Mouse (Mus musculus) splenic B cell, adult 2 months (primary cell): Measurements from ENCODE around the gene Trim56.

ENCODE experiments used
- DNase-seq: peaks from one replicate; pipeline ENCODE4 v3.0.0-alpha.2; 2011; ENCODE audit warnings: low read depth, low spot score
- H3K27me3 ChIP-seq: 2 replicates; pipeline ENCODE4 v1.6.1; 2012; ENCODE audit warnings: mild to moderate bottlenecking, low read length, moderate library complexity, mixed read lengths; ENCODE audit not compliant: control insufficient read depth, poor library complexity, insufficient read depth, severe bottlenecking
- H3K36me3 ChIP-seq: 2 replicates; pipeline ENCODE4 v1.6.1; 2012; ENCODE audit warnings: mild to moderate bottlenecking, low read length, moderate library complexity, mixed read lengths; ENCODE audit not compliant: control insufficient read depth, poor library complexity, insufficient read depth, severe bottlenecking

The Trim56 gene

GRCm38 (mm10) chr5:137098418-137098817, 17.6 kb downstream of the Trim56 start:
- Histone ChIP-seq H3K27me3 (no peaks in the 10 kb centered on the region), H3K36me3 (no peaks in the 10 kb centered on the region)
- no peak for DNase-seq

- DNase-seq, result no peak
- Histone ChIP-seq H3K27me3 (no peaks in the 10 kb centered on the region), H3K36me3 (no peaks in the 10 kb centered on the region)
These were observed 20.0 kb downstream of the Trim56 start for GRCm38 (mm10) chr5:137096037-137096436.

- H3K27me3 ChIP-seq, result no peaks in the 10 kb centered on the region
- no peak for DNase-seq
- no peaks in the 10 kb centered on the region for H3K36me3 ChIP-seq
These were observed 20.9 kb downstream of the Trim56 start for GRCm38 (mm10) chr5:137095135-137095534.

- Histone ChIP-seq H3K27me3 (no peaks in the 10 kb centered on the region), H3K36me3 (no peaks in the 10 kb centered on the region)
- no peak for DNase-seq
These were observed 22.3 kb downstream of the Trim56 start for GRCm38 (mm10) chr5:137093720-137094119.

- no peaks in the 10 kb centered on the region for H3K27me3 ChIP-seq
- H3K36me3 ChIP-seq, result no peaks in the 10 kb centered on the region
- DNase-seq, result no peak
These were observed 24.4 kb downstream of the Trim56 start for GRCm38 (mm10) chr5:137091560-137091959.

- no peak for DNase-seq
- H3K36me3 ChIP-seq, result no peaks in the 10 kb centered on the region
- H3K27me3 ChIP-seq, result no peaks in the 10 kb centered on the region
These were observed 25.1 kb downstream of the Trim56 start for GRCm38 (mm10) chr5:137090870-137091269.

- Histone ChIP-seq H3K27me3 (no peaks in the 10 kb centered on the region), H3K36me3 (no peaks in the 10 kb centered on the region)
- no peak for DNase-seq
These were observed 28.6 kb downstream of the Trim56 start for GRCm38 (mm10) chr5:137087410-137087809.

- Histone ChIP-seq H3K36me3 (no peaks in the 10 kb centered on the region), H3K27me3 (no peaks in the 10 kb centered on the region)
- DNase-seq, result no peak
These were observed 30.3 kb downstream of the Trim56 start for GRCm38 (mm10) chr5:137085731-137086130.

- no peaks in the 10 kb centered on the region for H3K36me3 ChIP-seq
- DNase-seq, result no peak
- H3K27me3 ChIP-seq, result no peaks in the 10 kb centered on the region
These were observed 31.0 kb downstream of the Trim56 start for GRCm38 (mm10) chr5:137085021-137085420.

GRCm38 (mm10) chr5:137083051-137083450, 33.0 kb downstream of the Trim56 start:
- no peak for DNase-seq
- Histone ChIP-seq H3K27me3 (no peaks in the 10 kb centered on the region), H3K36me3 (no peaks in the 10 kb centered on the region)

GRCm38 (mm10) chr5:137079849-137080248, 36.2 kb downstream of the Trim56 start:
- Histone ChIP-seq H3K27me3 (no peaks in the 10 kb centered on the region), H3K36me3 (no peaks in the 10 kb centered on the region)
- DNase-seq, result no peak

GRCm38 (mm10) chr5:137078616-137079015, 37.4 kb downstream of the Trim56 start:
- no peaks in the 10 kb centered on the region for H3K27me3 ChIP-seq
- H3K36me3 ChIP-seq, result no peaks in the 10 kb centered on the region
- no peak for DNase-seq

- Histone ChIP-seq H3K27me3 (no peaks in the 10 kb centered on the region), H3K36me3 (no peaks in the 10 kb centered on the region)
- DNase-seq, result no peak
These were observed 38.0 kb downstream of the Trim56 start for GRCm38 (mm10) chr5:137078041-137078440.

- no peaks in the 10 kb centered on the region for H3K36me3 ChIP-seq
- no peak for DNase-seq
- H3K27me3 ChIP-seq, result no peaks in the 10 kb centered on the region; the same call in 1 of the 2 replicates
These were observed 38.8 kb downstream of the Trim56 start for GRCm38 (mm10) chr5:137077187-137077586.

GRCm38 (mm10) chr5:137076191-137076930, 39.6 kb downstream of the Trim56 start:
- Histone ChIP-seq H3K27me3 (no peaks in the 10 kb centered on the region; the same call in 1 of the 2 replicates), H3K36me3 (no peaks in the 10 kb centered on the region)
- peak; percentile 41 for DNase-seq

GRCm38 (mm10) chr5:137075726-137076125, 40.3 kb downstream of the Trim56 start:
- no peak for DNase-seq
- Histone ChIP-seq H3K27me3 (no peaks in the 10 kb centered on the region; the same call in 1 of the 2 replicates), H3K36me3 (no peaks in the 10 kb centered on the region)
